Mouse (Mus musculus): ENCODE results near the gene Scd1.

Gene Scd1

GRCm38 (mm10) chr19:44358700-44359099 is 49.0 kb downstream of the Scd1 start:
- no peak for DNase-seq

DNA sequence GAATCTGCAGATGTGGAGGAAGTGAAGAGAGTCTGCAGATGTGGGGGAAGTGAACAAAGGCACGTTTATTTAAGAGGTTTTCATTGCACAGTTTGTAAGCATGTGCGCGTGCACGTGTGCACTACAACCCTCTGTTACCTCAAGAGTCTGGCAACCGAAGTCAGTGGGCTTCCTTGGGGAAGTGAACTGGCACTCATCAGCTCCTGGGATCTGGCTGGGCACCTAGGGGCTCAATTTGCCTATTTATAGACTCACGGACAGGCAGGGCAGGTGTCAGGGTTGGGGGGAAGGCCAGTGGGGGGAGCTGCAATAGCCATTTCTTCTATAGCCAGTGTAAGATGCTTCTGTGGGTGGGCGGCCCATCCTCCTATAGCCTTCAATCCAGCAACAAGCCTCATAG is 55.9 kb downstream of the Scd1 start:
- DNase-seq, result no peak

GRCm38 (mm10) chr19:44349689-44350088 is 58.0 kb downstream of the Scd1 start:
- DNase-seq, result no peak

Measured in right cerebral cortex, postnatal 14 days (tissue).